Mouse (Mus musculus) lung, postnatal 14 days (tissue): Measurements from ENCODE around the gene Lipe.
"Not testable (repeated sequence)": the region's sequence is repeated elsewhere in the genome, so short reads cannot be mapped to it uniquely, and the experiment has no call there.

Experiments
- DNase-seq: peaks from one replicate; pipeline ENCODE4 v3.0.0; 2021

Lipe gene

GRCm38 (mm10) chr7:25411861-25412260 is 13.4 kb upstream of the Lipe start:
- DNase-seq = no peak

- no peak for DNase-seq
Measured at GRCm38 (mm10) chr7:25410969-25411615, 12.6 kb upstream of the Lipe start.

GRCm38 (mm10) chr7:25409114-25409760 is 10.7 kb upstream of the Lipe start:
- DNase-seq = peak; percentile 48

DNA sequence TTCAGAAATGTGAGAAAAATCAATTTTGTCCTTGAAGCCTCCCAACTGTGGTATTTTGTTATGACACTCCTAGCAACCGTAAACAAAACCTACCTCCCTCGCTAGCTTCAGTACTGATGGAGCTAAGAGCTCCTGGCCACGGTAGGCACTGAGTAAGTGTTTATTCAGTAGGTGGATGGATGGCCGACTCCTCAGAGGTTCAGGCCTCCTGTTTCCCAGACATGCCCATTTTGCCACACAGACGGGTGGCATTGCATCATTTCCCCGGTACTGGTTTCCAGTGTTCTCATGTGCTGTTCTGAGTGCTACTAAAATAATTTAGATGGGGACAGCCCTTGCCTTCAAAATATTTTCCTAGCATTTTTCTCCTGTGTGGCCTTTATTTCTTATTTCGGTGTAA is 8.0 kb upstream of the Lipe start:
- no peak for DNase-seq

DNA sequence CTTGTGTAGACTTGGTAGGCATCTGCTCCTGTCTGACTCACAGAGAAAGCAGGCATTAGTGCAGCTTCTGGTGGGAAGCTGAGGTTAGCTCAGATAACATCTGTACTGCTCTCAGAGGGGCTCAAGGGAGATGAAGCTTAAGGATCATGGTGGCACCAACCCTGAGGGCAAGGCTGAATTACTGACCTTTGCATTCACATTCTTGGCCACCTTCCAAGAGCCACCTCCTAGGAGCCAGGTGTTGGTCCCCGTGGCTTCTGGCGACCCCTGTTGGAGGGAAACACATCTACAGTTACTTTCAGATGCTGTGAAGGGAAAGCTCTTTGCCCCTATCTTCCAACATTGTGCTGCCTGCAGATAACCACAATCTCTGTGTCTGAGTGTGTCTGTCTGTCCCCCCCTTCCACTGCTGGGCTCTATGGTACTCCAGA is 4.2 kb upstream of the Lipe start:
- DNase-seq = peak; percentile 75

- no peak for DNase-seq
Measured at GRCm38 (mm10) chr7:25401986-25402385, 3.5 kb upstream of the Lipe start.

DNA sequence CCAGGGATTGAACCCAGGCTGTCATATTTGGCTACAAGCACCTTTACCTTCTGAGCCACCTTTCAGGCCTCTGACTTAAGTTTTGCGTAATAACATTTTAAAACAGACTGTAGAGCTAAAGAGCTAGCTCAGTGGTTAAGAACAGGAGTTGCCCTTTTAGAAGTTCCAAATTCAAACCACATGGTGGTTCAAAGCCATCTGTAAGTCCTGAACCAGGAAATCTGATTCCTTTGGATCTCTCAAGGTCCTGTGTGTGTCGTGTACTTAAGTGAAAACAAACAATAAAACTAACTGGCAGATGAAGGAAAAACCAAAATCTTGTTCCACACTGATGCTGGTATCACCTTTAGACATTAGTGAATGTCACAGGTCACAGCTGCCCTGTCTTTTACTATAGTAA is 3.0 kb upstream of the Lipe start:
- no peak for DNase-seq

DNA sequence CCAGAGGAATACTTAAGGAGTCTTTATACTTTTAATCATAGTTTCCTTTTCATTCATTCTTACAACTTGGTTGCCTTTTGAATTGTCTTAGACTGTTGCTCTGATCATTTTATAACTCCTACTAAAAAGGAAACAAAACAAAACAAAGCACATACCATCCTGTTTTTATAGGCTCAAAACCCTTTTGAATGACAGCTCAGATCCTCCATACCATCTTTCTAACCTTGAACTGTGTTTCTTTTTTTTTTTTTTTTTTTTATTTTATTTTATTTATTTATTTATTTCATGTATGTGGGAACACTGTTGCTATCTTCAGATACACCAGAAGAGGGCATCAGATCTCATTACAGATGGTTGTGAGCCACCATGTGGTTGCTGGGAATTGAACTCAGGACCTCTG is 518 bp upstream of the Lipe start:
- DNase-seq = not testable (repeated sequence)

- no peak for DNase-seq
Measured at GRCm38 (mm10) chr7:25396621-25397020, 1.9 kb downstream of the Lipe start.

- DNase-seq = peak; percentile 98
Measured at GRCm38 (mm10) chr7:25395558-25396521, 2.7 kb downstream of the Lipe start.

GRCm38 (mm10) chr7:25395186-25395557 is 3.3 kb downstream of the Lipe start:
- no peak for DNase-seq

DNA sequence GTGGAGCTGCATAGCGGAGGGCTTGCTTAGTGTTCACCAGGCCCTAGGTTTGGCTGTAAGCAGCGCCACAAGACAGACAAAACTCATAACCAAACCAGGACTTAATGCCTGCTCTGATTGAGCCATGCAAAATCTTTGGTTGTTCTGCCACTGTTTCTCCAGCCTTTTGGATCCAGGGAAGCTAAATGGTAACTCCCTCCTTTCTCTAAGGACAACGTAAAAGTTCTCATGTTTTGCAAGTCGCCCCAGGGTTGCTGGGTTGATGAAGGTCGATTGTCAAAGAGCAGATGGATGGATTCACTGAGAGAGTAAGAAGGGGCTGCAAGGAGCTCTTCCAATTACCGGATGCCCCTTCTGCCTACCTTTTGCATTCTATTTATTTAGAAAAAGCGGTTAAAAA is 3.8 kb downstream of the Lipe start:
- no peak for DNase-seq

GRCm38 (mm10) chr7:25393451-25394210 is 4.9 kb downstream of the Lipe start:
- no peak for DNase-seq

- DNase-seq = no peak
Measured at GRCm38 (mm10) chr7:25392851-25393250, 5.7 kb downstream of the Lipe start.

GRCm38 (mm10) chr7:25391856-25392453 is 6.6 kb downstream of the Lipe start:
- DNase-seq = no peak

DNA sequence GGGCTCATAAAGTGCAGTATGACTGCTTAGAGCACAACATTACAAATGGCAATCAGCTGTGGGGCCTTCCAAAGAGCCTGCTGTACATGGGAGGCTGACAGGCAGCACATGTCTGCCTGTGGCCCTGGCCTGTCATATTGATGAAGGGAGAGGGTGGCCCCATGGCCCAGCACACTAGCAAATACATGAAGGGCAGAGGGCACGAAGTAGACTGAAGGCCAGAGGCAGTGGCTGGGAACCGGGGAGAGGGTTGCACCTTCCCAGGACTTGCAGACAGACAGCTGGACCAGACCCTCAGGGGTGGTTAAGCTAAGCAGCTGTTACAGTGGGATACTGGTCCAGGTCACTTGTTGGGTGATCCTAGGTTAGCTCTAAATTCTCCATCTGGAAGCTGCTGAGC is 7.5 kb downstream of the Lipe start:
- DNase-seq = no peak

DNA sequence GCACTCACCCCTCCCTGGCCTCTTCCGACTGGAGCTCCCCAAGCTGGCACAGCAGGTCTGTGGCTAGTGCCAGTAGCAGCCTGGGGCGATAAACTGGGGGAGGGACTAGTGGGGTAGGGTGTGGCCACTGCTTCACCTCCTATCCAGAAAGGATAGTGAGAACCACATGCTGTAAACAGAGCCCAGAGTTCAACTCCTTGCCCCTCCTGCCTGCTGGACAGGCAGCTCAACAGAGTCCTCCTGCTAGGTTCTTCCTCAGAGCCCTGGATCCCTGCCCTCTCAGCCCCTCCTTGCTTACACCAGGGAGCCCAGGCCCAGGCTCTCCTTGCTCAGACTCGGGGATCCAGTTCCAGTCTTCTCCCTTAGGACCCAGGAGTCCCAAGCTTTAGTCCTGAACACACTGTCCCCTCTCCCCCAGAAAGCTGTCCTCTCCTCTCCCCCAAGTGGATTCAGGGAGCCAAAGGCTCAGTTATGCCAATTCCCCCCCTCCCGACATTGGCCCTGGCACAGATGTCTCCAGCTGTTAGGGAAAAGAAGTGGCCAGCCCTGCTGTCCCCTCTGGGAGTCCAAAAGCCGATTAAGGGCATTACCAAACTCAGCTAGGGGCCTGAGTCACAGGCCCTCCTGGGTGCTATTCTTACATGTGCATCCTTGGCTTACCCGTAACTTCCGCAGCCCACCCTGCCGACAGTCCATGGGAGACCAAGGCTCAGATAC is 8.3 kb downstream of the Lipe start:
- DNase-seq = peak; percentile 59

DNA sequence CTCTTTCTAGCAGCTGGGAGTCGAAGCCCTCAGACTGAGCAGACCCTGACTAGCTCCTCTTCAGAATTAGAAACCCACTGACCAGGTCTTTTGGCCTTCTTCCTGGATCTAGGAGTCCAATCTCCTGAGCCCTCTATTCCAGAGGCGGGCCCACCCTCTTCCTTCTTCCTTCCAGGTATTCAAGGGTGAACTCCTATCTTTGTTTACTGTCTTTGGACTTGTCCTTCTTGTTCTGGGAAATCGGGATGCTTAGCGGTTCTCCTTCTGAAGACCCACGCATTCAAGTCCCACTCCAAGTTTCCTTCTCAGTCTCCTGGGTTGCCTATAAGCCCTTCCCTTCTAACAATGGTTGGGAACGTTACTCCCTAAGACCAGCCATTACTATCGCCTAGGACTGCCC is 9.6 kb downstream of the Lipe start:
- DNase-seq = no peak

- no peak for DNase-seq
Measured at GRCm38 (mm10) chr7:25387811-25388440, 10.6 kb downstream of the Lipe start.

DNA sequence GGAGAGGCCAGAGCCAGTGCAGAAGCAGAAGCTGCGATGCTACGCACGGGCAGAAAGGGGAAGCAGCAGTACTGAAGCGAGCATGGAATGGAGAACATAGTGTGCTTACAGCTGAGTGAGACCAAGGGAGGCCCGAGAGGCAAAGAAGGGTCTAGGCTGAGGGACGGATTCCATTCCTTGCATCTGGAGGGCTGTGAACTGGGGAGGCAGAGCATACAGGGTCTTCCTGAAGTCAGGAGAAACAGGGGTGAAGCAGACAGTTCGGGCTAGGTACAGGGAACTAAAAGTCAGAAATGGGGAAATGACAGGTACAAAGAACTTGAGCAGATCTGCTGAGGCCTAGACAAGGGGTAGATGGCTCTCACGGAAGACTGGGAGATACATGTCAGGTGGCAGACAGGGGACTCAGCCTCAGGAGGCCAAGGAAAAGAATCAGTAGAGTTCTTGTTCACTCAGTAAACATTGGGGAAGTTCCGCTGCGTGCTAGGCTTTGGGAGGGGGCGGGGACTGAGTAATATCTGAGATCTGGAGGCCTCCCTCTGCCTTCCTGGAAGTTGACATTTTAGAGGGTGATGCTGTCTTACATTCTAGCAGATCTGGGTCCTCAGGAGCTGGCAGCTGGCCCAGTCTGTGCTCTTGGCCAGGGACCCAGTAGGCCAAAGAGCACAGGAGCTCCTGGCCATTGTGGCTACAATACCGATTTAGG is 12.5 kb downstream of the Lipe start:
- peak; percentile 88 for DNase-seq

DNA sequence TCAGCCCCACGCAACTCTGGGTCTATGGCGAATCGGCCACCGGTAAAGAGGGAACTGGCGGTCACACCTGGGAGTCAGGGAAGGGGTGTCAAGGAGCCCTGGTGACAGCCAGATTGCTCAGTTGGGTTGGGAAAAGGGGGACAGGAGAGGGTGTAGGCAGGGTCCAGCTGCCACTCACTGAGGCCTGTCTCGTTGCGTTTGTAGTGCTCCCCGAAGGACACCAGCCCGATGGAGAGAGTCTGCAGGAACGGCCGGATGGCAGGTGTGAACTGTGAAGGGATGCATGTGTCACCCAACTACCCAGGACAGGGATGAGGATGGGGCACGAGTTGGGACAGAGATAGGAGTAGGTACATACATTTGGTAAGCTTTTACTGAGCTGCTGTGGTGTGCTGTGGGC is 13.3 kb downstream of the Lipe start:
- DNase-seq = no peak
